Mouse (Mus musculus): Measurements from ENCODE around the gene Camk1. TPM values are rescaled to one million over a fixed set of nuclear protein-coding genes. Genes with fewer than 3 reads are reported as not detected.

Gene Camk1
- 33.8 and 37.4 TPM in 2 replicates for polyA plus RNA-seq (2016; fragmentation: Nextera tagmentation; extraction: Ambion mirVana)

- H3K4me1 ChIP-seq: peaks cover 29% of the 10 kb centered on the region
- H3K4me3 ChIP-seq: peak within 1 kb of the TSS; percentile 69
- 0 out of 2 replicates have a peak, but pooled peaks cover 10% of the 10 kb centered on the region for H3K27me3 ChIP-seq (ENCODE audit: poor library complexity, severe bottlenecking)
- H3K36me3 ChIP-seq (replicated peaks): peaks cover 11% of the 10 kb centered on the region; the same call in 1 of the 2 replicates
- no peaks in the 10 kb centered on the region for H3K9me3 ChIP-seq
- WGBS: 16% methylated on average over 32 of the region's 32 CpGs
- peak within 1 kb of the TSS; percentile 88 for H3K27ac ChIP-seq
- peak; percentile 59 for DNase-seq (ENCODE audit: extremely low spot score, low spot score)
Observed at GRCm38 (mm10) chr6:113343177-113344092, at the start of gene Camk1. Camk1 (minus strand) TSS chr6:113343984.

GRCm38 (mm10) chr6:113392387-113393071 is 48.7 kb upstream of the Camk1 start:
- DNase-seq (ENCODE audit: extremely low spot score, low spot score): peak; percentile 79
- H3K36me3 ChIP-seq (replicated peaks): peaks cover 53% of the 10 kb centered on the region
- H3K4me3 ChIP-seq: peak overlapping the region; percentile 61
- H3K27me3 ChIP-seq (ENCODE audit: poor library complexity, severe bottlenecking): peaks cover 21% of the 10 kb centered on the region
- peak overlapping the region; percentile 90 for H3K27ac ChIP-seq
- H3K4me1 ChIP-seq: peaks cover 22% of the 10 kb centered on the region
- H3K9me3 ChIP-seq: no peaks in the 10 kb centered on the region
- WGBS: under 1% methylated on average over 51 of the region's 51 CpGs

GRCm38 (mm10) chr6:113392015-113392386 is 48.2 kb upstream of the Camk1 start:
- Histone ChIP-seq H3K4me3 (peak overlapping the region; percentile 61), H3K27ac (peak overlapping the region; percentile 90), H3K9me3 (no peaks in the 10 kb centered on the region), H3K27me3 (ENCODE audit: poor library complexity, severe bottlenecking) (peaks cover 21% of the 10 kb centered on the region), H3K36me3 (replicated peaks) (peaks cover 58% of the 10 kb centered on the region), H3K4me1 (peaks cover 22% of the 10 kb centered on the region)
- DNase-seq (ENCODE audit: extremely low spot score, low spot score): no peak
- WGBS: 30% methylated on average over 10 of the region's 10 CpGs

- Histone ChIP-seq H3K9me3 (no peaks in the 10 kb centered on the region), H3K4me1 (peaks cover 22% of the 10 kb centered on the region), H3K27me3 (ENCODE audit: poor library complexity, severe bottlenecking) (peaks cover 21% of the 10 kb centered on the region), H3K27ac (no peak overlapping the region), H3K36me3 (replicated peaks) (peaks cover 70% of the 10 kb centered on the region), H3K4me3 (no peak overlapping the region)
- no peak for DNase-seq (ENCODE audit: extremely low spot score, low spot score)
- 89% methylated on average over 3 of the region's 3 CpGs for WGBS
Observed at GRCm38 (mm10) chr6:113390715-113391114, 46.9 kb upstream of the Camk1 start.

- H3K9me3 ChIP-seq: no peaks in the 10 kb centered on the region
- H3K27me3 ChIP-seq (ENCODE audit: poor library complexity, severe bottlenecking): peaks cover 20% of the 10 kb centered on the region
- H3K36me3 ChIP-seq (replicated peaks): peaks cover 75% of the 10 kb centered on the region
- no peak within 1 kb of the TSS for H3K27ac ChIP-seq
- peaks cover 22% of the 10 kb centered on the region for H3K4me1 ChIP-seq
- 81% methylated on average over 8 of the region's 8 CpGs for WGBS
- H3K4me3 ChIP-seq: no peak within 1 kb of the TSS
- DNase-seq (ENCODE audit: extremely low spot score, low spot score): no peak
Observed at GRCm38 (mm10) chr6:113388960-113389359, 45.2 kb upstream of the Camk1 start, which contains the start of gene Ttll3. Ttll3 (plus strand) TSS chr6:113389260.

- no peak overlapping the region for H3K27ac ChIP-seq
- H3K4me3 ChIP-seq: no peak overlapping the region
- H3K9me3 ChIP-seq: no peaks in the 10 kb centered on the region
- 92% methylated on average over 3 of the region's 3 CpGs for WGBS
- DNase-seq (ENCODE audit: extremely low spot score, low spot score): no peak
- 0 out of 2 replicates have a peak, but pooled peaks cover 2% of the 10 kb centered on the region for H3K27me3 ChIP-seq (ENCODE audit: poor library complexity, severe bottlenecking)
- H3K4me1 ChIP-seq: no peaks in the 10 kb centered on the region
- H3K36me3 ChIP-seq (replicated peaks): peaks cover 100% of the 10 kb centered on the region
Observed at GRCm38 (mm10) chr6:113386025-113386424, 42.2 kb upstream of the Camk1 start.

GRCm38 (mm10) chr6:113385160-113385714 is 41.5 kb upstream of the Camk1 start:
- H3K4me3 ChIP-seq: no peak overlapping the region
- H3K9me3 ChIP-seq: no peaks in the 10 kb centered on the region
- DNase-seq (ENCODE audit: extremely low spot score, low spot score): no peak
- H3K27ac ChIP-seq: no peak overlapping the region
- peaks cover 100% of the 10 kb centered on the region for H3K36me3 ChIP-seq (replicated peaks)
- H3K27me3 ChIP-seq (ENCODE audit: poor library complexity, severe bottlenecking): no peaks in the 10 kb centered on the region
- 93% methylated on average over 11 of the region's 11 CpGs for WGBS
- H3K4me1 ChIP-seq: no peaks in the 10 kb centered on the region

- no peak for DNase-seq (ENCODE audit: extremely low spot score, low spot score)
- H3K27me3 ChIP-seq (ENCODE audit: poor library complexity, severe bottlenecking): no peaks in the 10 kb centered on the region
- peaks cover 94% of the 10 kb centered on the region for H3K36me3 ChIP-seq (replicated peaks)
- no peak overlapping the region for H3K4me3 ChIP-seq
- no peaks in the 10 kb centered on the region for H3K9me3 ChIP-seq
- peaks cover 2% of the 10 kb centered on the region for H3K4me1 ChIP-seq
- WGBS: 88% methylated on average over 8 of the region's 8 CpGs
- no peak overlapping the region for H3K27ac ChIP-seq
Observed at GRCm38 (mm10) chr6:113384351-113384927, 40.7 kb upstream of the Camk1 start.

GRCm38 (mm10) chr6:113380480-113380879 is 36.7 kb upstream of the Camk1 start:
- whole genome bisulfite sequencing: 94% methylated on average over 11 of the region's 11 CpGs
- Histone ChIP-seq H3K36me3 (replicated peaks) (peaks cover 60% of the 10 kb centered on the region), H3K27ac (no peak overlapping the region), H3K27me3 (ENCODE audit: poor library complexity, severe bottlenecking) (no peaks in the 10 kb centered on the region), H3K9me3 (no peaks in the 10 kb centered on the region), H3K4me1 (peaks cover 23% of the 10 kb centered on the region), H3K4me3 (no peak overlapping the region)
- no peak for DNase-seq (ENCODE audit: extremely low spot score, low spot score)

GRCm38 (mm10) chr6:113379246-113379645 is 35.5 kb upstream of the Camk1 start:
- Histone ChIP-seq H3K27ac (no peak overlapping the region), H3K27me3 (ENCODE audit: poor library complexity, severe bottlenecking) (no peaks in the 10 kb centered on the region), H3K36me3 (replicated peaks) (peaks cover 60% of the 10 kb centered on the region), H3K4me1 (peaks cover 23% of the 10 kb centered on the region), H3K9me3 (no peaks in the 10 kb centered on the region), H3K4me3 (peak overlapping the region; percentile 99)
- 84% methylated on average over 6 of the region's 6 CpGs for WGBS
- no peak for DNase-seq (ENCODE audit: extremely low spot score, low spot score)

- peaks cover 23% of the 10 kb centered on the region for H3K4me1 ChIP-seq
- peak; percentile 93 for DNase-seq (ENCODE audit: extremely low spot score, low spot score)
- no peaks in the 10 kb centered on the region for H3K27me3 ChIP-seq (ENCODE audit: poor library complexity, severe bottlenecking)
- H3K36me3 ChIP-seq (replicated peaks): peaks cover 60% of the 10 kb centered on the region
- H3K27ac ChIP-seq: peak within 1 kb of the TSS; percentile 100
- under 1% methylated on average over 61 of the region's 61 CpGs for WGBS
- no peaks in the 10 kb centered on the region for H3K9me3 ChIP-seq
- H3K4me3 ChIP-seq: peak within 1 kb of the TSS; percentile 99
Observed at GRCm38 (mm10) chr6:113377496-113378385, 34.0 kb upstream of the Camk1 start, which contains the start of the genes Tada3 and Arpc4. Tada3 (minus strand) TSS chr6:113377883. Arpc4 (plus strand) TSS chr6:113378115.

Data from forebrain, embryonic 10.5 days (tissue).